Mouse (Mus musculus) adipocyte (in vitro differentiated cells): Measurements from ENCODE around the gene Tmem145.
A peak's percentile ranks its signal among the peaks of the same experiment; 100 is the strongest.

Source experiments
- DNase-seq: peaks from one replicate; pipeline ENCODE4 v3.0.0-alpha.2; 2016; ENCODE audit warnings: low spot score

The Tmem145 gene

DNA sequence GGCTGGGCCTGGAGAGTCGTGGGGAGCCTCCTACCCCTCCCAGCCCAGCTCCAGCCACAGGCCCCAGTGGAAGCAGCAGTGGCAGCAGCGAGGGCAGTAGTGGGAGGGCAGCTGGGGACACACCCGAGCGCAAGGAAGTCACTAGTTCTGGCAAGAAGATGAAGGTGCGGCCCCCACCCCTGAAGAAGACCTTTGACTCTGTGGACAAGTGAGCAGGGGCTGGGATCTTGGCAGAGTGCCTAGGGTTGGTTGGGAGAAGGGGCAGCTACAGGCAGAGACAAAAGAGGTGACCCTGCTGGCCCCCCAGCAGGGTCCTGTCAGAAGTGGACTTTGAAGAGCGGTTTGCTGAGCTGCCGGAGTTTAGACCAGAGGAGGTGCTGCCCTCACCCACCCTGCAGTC lies 13.8 kb upstream of the Tmem145 start:
- DNase-seq, result no peak

DNA sequence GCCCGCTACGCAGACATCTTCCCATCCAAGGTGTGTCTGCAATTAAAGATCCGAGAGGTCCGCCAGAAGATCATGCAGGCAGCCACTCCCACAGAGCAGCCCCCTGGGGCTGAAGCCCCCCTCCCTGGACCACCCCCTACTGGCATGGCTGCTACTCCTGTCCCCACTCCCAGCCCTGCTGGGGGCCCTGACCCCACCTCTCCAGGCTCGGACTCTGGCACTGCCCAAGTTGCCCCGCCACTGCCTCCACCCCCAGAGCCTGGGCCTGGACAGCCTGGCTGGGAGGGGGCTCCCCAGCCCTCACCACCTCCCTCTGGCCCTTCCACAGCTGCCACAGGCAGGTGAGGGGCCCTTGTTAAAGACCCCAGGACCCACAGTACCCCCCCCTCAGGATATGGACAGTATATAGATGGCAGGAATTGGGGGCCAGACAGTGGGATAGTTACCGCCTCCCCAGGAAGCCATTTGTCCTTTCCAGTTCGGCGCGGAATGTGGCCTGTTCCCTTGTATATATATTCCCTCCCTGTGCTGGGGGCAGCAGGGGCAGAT lies 12.6 kb upstream of the Tmem145 start:
- DNase-seq, result no peak

GRCm38 (mm10) chr7:25294495-25294894 lies 11.4 kb upstream of the Tmem145 start:
- DNase-seq, result no peak

GRCm38 (mm10) chr7:25294960-25295722 lies 10.8 kb upstream of the Tmem145 start:
- DNase-seq, result no peak

DNA sequence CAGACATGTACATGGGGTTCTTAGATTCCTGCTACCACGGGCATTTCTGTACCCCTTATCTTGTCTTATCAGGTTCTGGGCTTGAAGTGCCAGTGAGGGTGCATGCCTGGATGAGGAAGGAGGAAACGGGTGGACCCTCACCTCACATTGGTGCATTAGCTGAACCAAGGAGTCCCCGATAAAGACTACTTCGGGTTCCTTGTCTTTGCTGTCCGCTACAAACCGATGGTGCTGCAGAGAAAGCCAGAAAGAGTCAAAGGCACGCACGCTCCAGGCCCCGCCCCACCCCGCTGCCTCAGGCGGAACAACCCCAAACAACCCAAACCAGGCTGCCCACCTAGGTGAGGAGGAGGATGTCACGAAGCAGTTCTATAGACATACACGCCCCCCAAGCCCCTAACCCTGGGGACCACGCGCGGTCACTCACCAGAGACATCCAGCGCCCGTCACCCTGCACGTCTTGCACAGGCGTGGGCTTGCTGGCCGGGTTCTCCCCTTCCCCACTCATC lies 8.9 kb upstream of the Tmem145 start:
- peak; percentile 22 for DNase-seq

- DNase-seq, result peak; percentile 78
These were observed 8.2 kb upstream of the Tmem145 start, which contains the start of gene Pafah1b3 for GRCm38 (mm10) chr7:25297454-25298325. TSS of gene Pafah1b3 (minus strand) at chr7:25297986.

- DNase-seq, result no peak
These were observed 4.8 kb upstream of the Tmem145 start, which contains the start of gene Prr19 for GRCm38 (mm10) chr7:25301063-25301462. TSS of gene Prr19 (plus strand) at chr7:25301411.

DNA sequence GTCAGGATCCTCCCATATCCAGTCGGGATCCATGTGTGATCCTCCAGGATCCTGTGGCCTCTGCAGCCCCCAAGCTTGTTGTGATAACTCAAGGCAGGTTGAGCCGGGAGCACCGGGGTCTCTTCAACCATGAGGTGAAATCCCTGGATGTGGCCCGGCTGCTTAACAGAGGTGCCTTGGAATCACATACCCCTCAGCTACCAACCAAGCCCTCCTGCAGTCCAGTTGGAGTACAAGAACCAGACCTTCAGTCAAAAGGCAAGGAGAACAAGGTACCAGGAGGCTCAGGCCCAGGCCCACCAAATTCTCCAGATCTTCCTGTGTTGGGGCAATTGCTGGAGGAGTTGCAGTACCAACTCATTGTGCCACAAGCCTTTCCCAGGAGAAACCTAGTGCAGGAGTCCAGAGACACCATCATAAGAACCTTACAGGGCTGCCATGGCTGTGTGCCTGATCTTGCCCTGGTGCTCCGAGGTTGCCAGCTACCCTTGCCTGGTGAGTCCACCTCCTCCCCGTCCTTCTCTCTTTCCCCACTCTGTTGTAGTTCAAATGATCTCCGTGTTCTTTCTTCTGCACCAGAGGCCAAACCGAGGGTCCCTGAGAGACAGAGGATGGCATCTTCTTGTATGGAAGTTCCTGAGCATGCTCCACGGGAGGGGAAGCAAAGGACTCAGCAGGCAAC lies 2.8 kb upstream of the Tmem145 start:
- no peak for DNase-seq

- DNase-seq, result no peak
These were observed 2.3 kb upstream of the Tmem145 start for GRCm38 (mm10) chr7:25303685-25304006.

- no peak for DNase-seq
These were observed 425 bp upstream of the Tmem145 start for GRCm38 (mm10) chr7:25305481-25305880.

DNA sequence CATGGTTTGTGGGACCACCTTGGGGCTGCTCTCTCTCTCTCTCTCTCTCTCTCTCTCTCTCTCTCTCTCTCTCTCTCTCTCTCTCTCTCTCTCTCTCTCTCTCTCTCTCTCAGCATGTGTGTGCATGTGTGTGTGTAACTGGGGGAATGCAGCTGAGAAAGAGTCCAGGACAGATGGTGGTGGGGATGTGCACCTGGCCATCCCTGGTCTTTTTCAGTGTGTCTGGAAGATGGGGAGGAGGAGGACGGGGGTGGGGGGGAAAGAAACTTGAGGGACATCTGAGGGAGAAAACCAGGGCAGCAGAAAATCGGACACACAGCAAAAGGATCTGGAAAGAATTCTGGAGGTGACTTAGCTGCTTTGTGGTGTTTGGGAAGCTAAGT lies 699 bp downstream of the Tmem145 start:
- no peak for DNase-seq

GRCm38 (mm10) chr7:25308702-25309318 lies 2.9 kb downstream of the Tmem145 start:
- DNase-seq, result no peak

GRCm38 (mm10) chr7:25309425-25309824 lies 3.5 kb downstream of the Tmem145 start:
- no peak for DNase-seq

- DNase-seq, result no peak
These were observed 5.3 kb downstream of the Tmem145 start for GRCm38 (mm10) chr7:25311193-25311592.

- DNase-seq, result no peak
These were observed 7.4 kb downstream of the Tmem145 start for GRCm38 (mm10) chr7:25313325-25313724.

GRCm38 (mm10) chr7:25314606-25315305 lies 8.8 kb downstream of the Tmem145 start:
- no peak for DNase-seq

DNA sequence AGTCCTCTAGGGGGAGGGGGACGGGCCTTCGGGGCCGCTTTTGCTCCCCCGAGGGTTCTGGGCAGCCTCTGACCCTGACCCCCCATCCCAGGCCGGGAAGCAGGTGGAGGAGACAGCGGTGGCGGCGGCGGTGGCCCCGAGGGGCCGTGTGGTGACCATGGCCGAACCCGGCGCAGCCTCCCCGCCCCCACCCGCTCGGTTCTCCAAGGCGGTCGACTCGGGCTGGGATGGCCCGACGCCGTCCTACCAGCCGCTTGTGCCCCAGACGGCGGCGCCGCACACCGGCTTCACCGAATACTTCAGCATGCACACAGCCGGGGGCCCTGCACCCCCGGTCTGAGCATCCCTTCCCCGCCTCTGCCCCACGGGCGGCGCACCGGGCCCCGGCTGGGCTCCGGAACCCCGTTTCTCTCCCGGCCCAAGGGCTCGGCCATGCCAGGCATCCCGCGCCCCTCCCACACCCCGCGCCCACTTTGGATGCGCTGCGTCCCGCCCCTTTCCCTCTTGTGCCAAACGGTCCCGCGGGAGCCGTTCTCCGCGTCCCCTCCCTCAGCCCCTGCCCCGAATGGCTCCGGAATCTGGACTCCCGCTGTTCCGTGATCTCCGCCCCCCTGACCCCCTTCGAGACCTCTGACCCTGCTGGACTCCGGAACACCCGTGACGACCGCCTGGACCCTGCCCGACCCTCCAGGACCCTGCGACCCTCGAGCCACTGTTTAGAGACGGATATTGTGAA lies 9.6 kb downstream of the Tmem145 start:
- DNase-seq, result no peak

DNA sequence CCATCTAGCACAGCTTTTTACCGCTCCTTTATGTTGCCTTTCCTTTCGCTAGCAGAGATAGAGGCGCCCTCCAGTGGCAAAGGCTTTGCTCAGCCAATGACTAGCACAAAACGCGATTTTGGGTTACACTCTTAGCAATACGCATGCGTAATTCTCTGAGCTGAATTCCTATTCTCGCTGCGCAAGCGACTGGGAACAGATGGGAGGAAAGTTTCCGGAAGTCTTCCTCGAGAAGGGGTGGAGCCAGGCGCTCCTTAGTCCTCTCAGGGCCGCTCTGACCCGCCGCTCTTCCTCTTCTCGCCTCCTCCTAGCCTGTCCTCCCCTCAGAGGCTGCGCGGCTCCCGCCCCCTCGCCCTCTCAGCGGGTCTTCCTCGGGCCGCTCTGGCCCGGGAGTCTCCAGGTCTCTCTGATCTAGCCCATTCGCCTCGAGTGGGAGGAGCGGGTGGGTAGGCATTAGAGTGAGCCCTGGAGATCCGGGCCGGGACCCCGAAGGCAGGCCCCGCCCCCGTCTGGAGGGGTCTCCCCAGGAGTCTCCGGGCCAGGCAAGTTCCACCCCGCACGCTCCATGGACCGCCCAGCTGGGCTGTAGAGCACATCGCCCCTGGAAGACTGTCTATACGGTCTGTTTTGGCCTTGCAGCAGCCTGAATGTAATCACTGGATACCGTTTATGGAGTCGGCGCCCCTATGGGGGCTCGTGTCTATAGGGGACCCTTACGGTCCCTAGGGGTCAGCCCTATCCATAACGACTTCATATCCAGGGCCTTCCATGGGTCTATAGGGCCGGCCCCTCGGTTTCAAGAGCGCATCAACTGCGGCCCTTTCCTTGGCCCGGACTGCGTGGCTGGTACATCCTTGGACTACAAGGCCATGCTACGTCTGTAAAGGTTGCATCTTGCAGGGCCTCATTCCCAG lies 10.9 kb downstream of the Tmem145 start, which contains the start of gene Megf8:
Megf8 (plus strand) TSS at position 633 of the 914 bp plus-strand sequence.
- peak; percentile 97 for DNase-seq

- peak; percentile 41 for DNase-seq
These were observed 11.6 kb downstream of the Tmem145 start for GRCm38 (mm10) chr7:25317446-25317999.
